Mouse (Mus musculus) urinary bladder, adult 2 months (tissue): ENCODE results near the gene Gm10488. TPM values are rescaled to one million over a fixed set of nuclear protein-coding genes. Genes with fewer than 3 reads are reported as not detected.
"Not testable (repeated sequence)": the region's sequence is repeated elsewhere in the genome, so short reads cannot be mapped to it uniquely, and the experiment has no call there.

Source experiments
- DNase-seq: peaks from one replicate; pipeline ENCODE4 v3.0.0; 2022; ENCODE audit warnings: low spot score
- polyA plus RNA-seq: library from polyadenylated mRNA; depleted of rRNA; stranded (reverse); fragments of >200 nt; gene quantifications from 2 replicates; pipeline ENCODE4 v1.2.3, GENCODE M21; 2012; rRNA removed

Gm10488 gene
- not detected in 2 replicates for polyA plus RNA-seq

DNA sequence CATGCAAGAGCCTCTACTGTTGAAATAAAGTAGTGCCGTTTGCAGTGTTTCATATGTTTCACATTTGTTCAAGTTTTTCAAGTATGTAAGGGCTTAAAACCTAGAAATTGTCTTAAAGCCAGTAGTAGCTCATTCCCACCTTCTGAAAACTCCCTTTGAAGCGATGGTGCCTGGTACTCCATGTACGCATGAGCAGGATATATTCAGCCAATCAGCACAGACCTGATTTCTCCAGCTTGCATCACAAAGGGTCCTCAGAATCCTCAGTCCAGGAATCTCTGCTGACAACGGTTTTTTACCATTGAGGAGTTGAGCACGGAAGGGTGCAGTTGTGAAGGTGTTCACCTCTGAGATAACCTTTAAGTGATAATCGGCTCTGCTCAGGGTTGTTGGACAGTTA lies at the start of gene Gm10488:
Gene Gm10488 (plus strand): TSS at position 301 of the 400 bp plus-strand sequence.
- not testable (repeated sequence) for DNase-seq
